Mouse (Mus musculus) forebrain, embryonic 15.5 days (tissue): ENCODE results near the gene Hoxa2. TPM values are rescaled to one million over a fixed set of nuclear protein-coding genes. Genes with fewer than 3 reads are reported as not detected.

Experiments
- ATAC-seq: fragments of 200-750 bp; cut with Nextera tagmentation; replicated peaks from 2 replicates; pipeline ENCODE4 v1.8.0; 2017; ENCODE audit warnings: mild to moderate bottlenecking, moderate TSS enrichment, moderate library complexity
- H3K27ac ChIP-seq: fragments of 300-500 bp; sonication (generic); replicated peaks from 2 replicates; pipeline ENCODE4 v1.5.1; 2015; ENCODE audit warnings: mild to moderate bottlenecking, inconsistent platforms
- H3K27me3 ChIP-seq: fragments of 300-500 bp; sonication (generic); 2 replicates; pipeline ENCODE4 v1.6.1; 2015; ENCODE audit warnings: inconsistent platforms
- H3K36me3 ChIP-seq: fragments of 300-500 bp; sonication (generic); 2 replicates; pipeline ENCODE4 v1.6.1; 2015; ENCODE audit warnings: mild to moderate bottlenecking, inconsistent platforms
- H3K4me1 ChIP-seq: fragments of 300-500 bp; sonication (generic); 2 replicates; pipeline ENCODE4 v1.6.1; 2015; ENCODE audit warnings: inconsistent platforms
- H3K4me2 ChIP-seq: fragments of 300-500 bp; sonication (generic); replicated peaks from 2 replicates; pipeline ENCODE4 v1.6.1; 2015; ENCODE audit warnings: mild to moderate bottlenecking, inconsistent platforms
- H3K4me3 ChIP-seq: fragments of 300-500 bp; sonication (generic); 2 replicates; pipeline ENCODE4 v1.5.1; 2015; ENCODE audit warnings: mild to moderate bottlenecking, inconsistent platforms
- H3K9ac ChIP-seq: fragments of 300-500 bp; sonication (generic); replicated peaks from 2 replicates; pipeline ENCODE4 v1.6.1; 2015; ENCODE audit warnings: mild to moderate bottlenecking, inconsistent platforms
- H3K9me3 ChIP-seq: fragments of 300-500 bp; sonication (generic); 2 replicates; pipeline ENCODE4 v1.6.1; 2016; ENCODE audit warnings: inconsistent platforms
- WGBS: fragments of 180-500 bp; shearing (Covaris S2); methylation state at CpG from one replicate; pipeline ENCODE4 v1.1.7; 2015; ENCODE audit warnings: mixed read lengths; 5-methylcytosine and 5-hydroxymethylcytosine counted together
- polyA plus RNA-seq: library from polyadenylated mRNA; unstranded; fragments of >200 nt; fragmentation: Nextera tagmentation; extraction: Ambion mirVana; gene quantifications from 2 replicates; pipeline ENCODE4 v1.2.1, GENCODE M21; 2015

Hoxa2 gene
- polyA plus RNA-seq, 1 experiment from 2014 or later = not detected

DNA sequence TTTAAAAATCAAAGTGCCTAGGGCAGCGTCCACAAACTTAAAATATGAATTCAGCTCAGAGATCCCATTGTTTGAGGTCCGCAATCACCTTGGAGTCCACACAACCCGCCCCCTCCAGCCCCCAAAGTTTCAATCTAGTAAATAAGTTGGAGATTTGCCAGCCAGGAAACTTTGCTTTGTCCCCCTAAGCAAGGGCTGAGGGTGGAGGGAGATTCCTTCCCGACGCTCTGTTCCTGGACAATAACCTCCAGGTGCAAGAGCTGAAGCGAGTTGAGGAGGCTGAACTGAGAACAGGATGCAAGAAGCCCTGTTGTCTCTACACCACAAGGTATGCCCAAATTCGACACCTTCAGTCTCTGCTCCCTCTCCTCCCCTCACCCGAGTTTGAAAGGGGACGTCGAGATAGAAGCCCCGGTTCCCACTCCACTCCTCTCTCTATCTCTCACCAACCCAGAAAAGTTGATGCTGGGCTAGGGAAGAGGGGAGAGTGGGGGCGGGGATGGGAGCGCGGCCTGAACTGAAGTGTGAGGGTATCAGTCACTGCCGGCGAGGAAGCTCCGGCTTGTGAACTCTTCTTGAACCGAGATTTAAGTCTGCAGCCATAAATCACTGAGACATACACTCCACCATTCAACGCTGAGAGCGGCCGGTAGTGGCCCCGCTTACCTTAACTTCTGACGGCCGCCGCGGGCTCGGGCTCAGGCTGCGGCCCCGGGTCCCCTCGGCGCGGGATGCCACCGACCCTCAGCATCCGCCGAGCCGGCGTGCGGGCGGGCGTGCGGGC, 10.5 kb upstream of the Hoxa2 start:
- Histone ChIP-seq H3K9ac (no peak overlapping the region), H3K36me3 (no peaks in the 10 kb centered on the region), H3K27me3 (peaks cover 98% of the 10 kb centered on the region), H3K27ac (no peak overlapping the region), H3K4me2 (no peak overlapping the region), H3K4me1 (peaks cover 6% of the 10 kb centered on the region; the same call in 1 of the 2 replicates), H3K4me3 (no peak overlapping the region), H3K9me3 (no peaks in the 10 kb centered on the region)
- under 1% methylated on average over 41 of the region's 41 CpGs for WGBS
- no peak for ATAC-seq

DNA sequence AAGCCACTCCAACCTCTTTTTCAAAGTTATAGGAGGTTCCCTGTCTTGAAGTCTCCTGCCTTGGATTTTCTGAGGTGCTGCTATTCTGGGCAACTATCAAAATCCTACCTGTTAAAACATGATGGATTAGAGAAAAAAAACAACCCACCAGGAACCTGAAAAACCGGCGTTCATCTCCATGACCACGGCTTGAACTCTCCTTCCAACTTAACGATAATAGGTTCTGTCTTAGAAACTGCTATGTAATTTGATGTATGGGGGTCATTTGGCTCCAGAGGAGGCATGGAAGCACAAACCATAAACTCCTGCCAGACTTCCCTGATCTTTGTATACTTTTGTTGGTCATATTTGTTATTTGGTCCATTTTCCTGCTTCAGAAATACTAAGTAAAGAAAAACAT, 9.0 kb upstream of the Hoxa2 start:
- Histone ChIP-seq H3K36me3 (no peaks in the 10 kb centered on the region), H3K9me3 (no peaks in the 10 kb centered on the region), H3K27ac (no peak overlapping the region), H3K9ac (no peak overlapping the region), H3K4me3 (no peak overlapping the region), H3K4me1 (peaks cover 6% of the 10 kb centered on the region; the same call in 1 of the 2 replicates), H3K4me2 (no peak overlapping the region), H3K27me3 (peaks cover 95% of the 10 kb centered on the region)
- WGBS = 5% methylated on average over 4 of the region's 4 CpGs
- no peak for ATAC-seq

DNA sequence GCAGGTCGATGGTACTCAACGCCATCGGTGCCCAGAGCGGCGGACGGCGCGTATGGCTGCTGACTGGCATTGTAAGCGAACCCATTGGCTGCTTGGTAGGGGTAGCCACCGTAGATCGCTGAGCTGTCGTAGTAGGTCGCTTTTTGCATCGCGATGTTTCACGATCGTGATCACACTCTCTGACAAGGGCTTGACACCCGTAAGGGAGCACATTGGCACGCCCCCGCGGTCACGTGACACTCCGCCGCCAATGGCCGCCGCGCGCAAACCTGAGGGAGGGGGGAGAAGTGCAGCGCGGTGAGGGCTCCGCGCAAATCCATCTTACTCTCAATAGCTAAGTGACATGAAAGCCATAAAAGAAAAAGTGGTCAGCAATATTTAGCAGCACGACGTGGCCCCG, 7.9 kb upstream of the Hoxa2 start:
- Histone ChIP-seq H3K36me3 (no peaks in the 10 kb centered on the region), H3K9ac (no peak overlapping the region), H3K4me2 (peak overlapping the region; percentile 8), H3K4me1 (peaks cover 6% of the 10 kb centered on the region; the same call in 1 of the 2 replicates), H3K9me3 (no peaks in the 10 kb centered on the region), H3K27me3 (peaks cover 95% of the 10 kb centered on the region), H3K27ac (no peak overlapping the region), H3K4me3 (no peak overlapping the region)
- ATAC-seq = no peak
- WGBS = 1% methylated on average over 35 of the region's 35 CpGs

DNA sequence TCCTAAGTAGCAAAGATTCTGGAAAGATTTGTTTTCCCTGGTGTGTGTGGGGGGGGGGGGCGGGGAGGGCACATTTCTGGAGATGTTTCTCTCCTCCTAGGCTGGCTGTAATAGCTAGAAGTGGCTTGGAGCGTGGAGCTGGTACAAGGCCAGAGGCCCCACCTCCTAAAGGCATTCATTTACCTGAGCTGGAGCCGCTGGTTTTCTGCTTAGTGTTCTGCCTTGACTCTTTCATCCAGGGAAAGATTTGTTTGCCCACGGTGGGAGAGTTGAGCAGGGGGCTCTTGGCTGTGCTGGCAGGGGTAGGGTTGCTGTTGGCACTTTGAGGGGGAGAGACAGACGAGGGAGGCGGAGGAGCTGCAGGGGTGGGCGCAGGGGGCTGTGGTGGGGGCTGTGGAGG, 7.3 kb upstream of the Hoxa2 start:
- WGBS = 3% methylated on average over 7 of the region's 7 CpGs
- no peak for ATAC-seq
- Histone ChIP-seq H3K4me3 (no peak overlapping the region), H3K4me1 (peaks cover 6% of the 10 kb centered on the region; the same call in 1 of the 2 replicates), H3K9me3 (no peaks in the 10 kb centered on the region), H3K4me2 (no peak overlapping the region), H3K36me3 (no peaks in the 10 kb centered on the region), H3K27me3 (peaks cover 95% of the 10 kb centered on the region), H3K9ac (no peak overlapping the region), H3K27ac (no peak overlapping the region)

DNA sequence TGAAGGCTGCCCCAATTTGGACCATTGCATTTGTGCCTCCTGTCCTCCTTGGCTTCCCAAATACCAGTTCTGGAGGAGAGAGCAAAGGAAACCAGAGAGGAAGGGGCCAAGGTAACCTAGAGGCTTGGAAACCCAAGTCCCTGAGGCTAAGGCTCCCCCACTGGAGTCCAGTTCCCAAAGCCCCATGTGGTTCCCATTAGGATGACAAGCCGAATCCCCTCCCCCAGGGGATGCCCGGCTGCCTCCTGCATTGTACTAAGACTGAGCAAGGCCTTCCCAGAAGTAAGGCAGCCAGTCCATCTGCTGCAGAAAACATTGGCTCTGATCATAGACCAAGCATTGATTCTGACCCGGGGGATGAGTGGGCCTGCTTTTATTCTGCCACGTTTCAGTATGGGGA, 6.7 kb upstream of the Hoxa2 start:
- no peak overlapping the region for H3K27ac ChIP-seq
- H3K4me1 ChIP-seq = peaks cover 6% of the 10 kb centered on the region; the same call in 1 of the 2 replicates
- H3K9ac ChIP-seq = no peak overlapping the region
- peaks cover 95% of the 10 kb centered on the region for H3K27me3 ChIP-seq
- no peak for ATAC-seq
- 1% methylated on average over 4 of the region's 4 CpGs for WGBS
- no peak overlapping the region for H3K4me3 ChIP-seq
- no peak overlapping the region for H3K4me2 ChIP-seq
- no peaks in the 10 kb centered on the region for H3K36me3 ChIP-seq
- H3K9me3 ChIP-seq = no peaks in the 10 kb centered on the region

DNA sequence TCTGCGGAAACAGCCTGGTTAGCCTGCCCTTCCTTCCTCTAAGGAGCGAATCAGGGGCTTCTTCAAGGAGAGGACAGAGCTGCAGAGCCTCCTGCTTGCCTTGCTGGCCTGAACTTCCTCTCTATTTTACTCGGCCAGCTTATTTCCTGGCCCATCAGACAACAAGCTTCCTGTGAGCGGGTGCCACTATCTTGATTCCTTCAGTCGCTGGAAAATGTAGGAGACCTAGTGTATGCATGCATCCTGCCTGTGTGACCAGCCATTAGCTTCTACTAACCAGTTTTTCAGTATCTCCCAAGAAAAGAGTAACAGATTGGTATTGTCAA, 6.2 kb upstream of the Hoxa2 start:
- ATAC-seq = no peak
- Histone ChIP-seq H3K36me3 (no peaks in the 10 kb centered on the region), H3K27me3 (peaks cover 95% of the 10 kb centered on the region), H3K4me3 (no peak overlapping the region), H3K27ac (no peak overlapping the region), H3K9me3 (no peaks in the 10 kb centered on the region), H3K4me1 (peaks cover 6% of the 10 kb centered on the region; the same call in 1 of the 2 replicates), H3K4me2 (no peak overlapping the region), H3K9ac (no peak overlapping the region)
- WGBS = 3% methylated on average over 5 of the region's 5 CpGs

DNA sequence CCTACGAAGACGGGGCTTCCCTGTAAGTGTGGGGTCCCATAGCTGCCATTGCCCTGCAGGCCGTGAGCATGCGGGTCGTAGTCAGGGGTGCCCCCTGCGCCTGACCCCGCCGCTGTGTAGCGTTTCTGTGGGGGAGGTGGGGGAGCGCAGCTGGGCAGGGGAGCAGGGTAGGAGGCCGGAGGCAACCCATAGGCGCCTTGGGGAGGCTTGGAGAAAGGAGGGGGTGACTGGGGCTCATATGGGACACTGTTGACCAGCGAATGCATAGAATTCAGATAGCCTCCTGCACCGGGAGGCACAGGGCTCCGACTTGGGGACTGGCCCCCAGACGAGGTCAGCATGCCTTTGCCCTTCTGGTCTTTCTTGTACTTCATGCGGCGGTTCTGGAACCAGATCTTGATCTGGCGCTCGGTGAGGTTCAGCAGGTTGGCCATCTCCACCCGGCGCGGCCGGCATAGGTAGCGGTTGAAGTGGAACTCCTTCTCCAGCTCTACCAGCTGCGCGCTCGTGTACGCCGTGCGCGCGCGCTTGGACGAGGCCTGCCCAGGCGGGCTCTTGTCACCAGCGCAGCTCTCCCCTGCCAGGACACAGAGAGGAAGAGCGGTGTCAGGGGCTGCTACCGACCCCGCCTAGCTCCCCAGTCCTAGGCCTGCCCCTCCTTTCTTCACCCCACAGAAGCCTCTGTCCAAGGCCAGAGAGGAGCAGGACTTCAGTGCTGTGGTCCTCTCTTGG, 5.7 kb upstream of the Hoxa2 start:
- Histone ChIP-seq H3K9me3 (no peaks in the 10 kb centered on the region), H3K36me3 (no peaks in the 10 kb centered on the region), H3K4me3 (no peak overlapping the region), H3K27me3 (peaks cover 96% of the 10 kb centered on the region), H3K27ac (no peak overlapping the region), H3K9ac (no peak overlapping the region), H3K4me1 (peaks cover 6% of the 10 kb centered on the region; the same call in 1 of the 2 replicates), H3K4me2 (no peak overlapping the region)
- ATAC-seq = no peak
- under 1% methylated on average over 39 of the region's 40 CpGs for WGBS

DNA sequence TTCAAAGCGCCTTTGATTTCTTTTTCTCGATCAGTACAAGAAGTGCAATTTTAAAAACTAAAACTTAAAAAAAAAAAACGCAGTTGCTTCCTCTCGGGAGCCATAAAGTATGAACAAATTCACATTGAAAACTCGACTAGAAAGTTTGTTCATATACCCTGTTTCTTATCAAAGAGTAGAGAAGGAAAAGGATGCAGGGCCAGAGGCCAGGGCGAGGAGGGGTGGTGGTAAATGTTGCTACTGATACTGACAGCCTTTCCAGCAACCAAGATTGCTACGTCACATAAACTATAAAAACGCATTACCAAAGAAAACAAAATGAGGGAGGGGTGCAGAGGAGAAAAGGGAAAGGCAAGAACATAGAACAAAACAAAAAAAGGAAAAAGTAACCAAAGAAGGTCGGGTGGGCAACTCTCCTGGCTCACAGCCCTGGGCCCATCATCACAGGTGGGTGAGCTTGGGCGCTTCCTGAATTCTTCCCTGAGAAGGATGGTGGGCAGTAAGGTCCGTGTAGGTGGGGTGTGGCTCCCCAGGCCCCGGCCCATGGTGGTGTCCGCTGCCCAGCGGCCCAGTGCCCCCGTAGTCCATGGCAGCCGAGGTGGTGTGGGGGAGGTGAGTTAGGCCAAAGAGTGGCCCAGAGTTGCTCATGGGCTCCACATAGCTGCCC, 5.0 kb upstream of the Hoxa2 start:
- Histone ChIP-seq H3K27ac (no peak overlapping the region), H3K27me3 (peaks cover 96% of the 10 kb centered on the region), H3K9ac (no peak overlapping the region), H3K4me2 (no peak overlapping the region), H3K36me3 (no peaks in the 10 kb centered on the region), H3K9me3 (no peaks in the 10 kb centered on the region), H3K4me3 (no peak overlapping the region), H3K4me1 (peaks cover 6% of the 10 kb centered on the region; the same call in 1 of the 2 replicates)
- 2% methylated on average over 16 of the region's 16 CpGs for WGBS
- ATAC-seq = no peak

DNA sequence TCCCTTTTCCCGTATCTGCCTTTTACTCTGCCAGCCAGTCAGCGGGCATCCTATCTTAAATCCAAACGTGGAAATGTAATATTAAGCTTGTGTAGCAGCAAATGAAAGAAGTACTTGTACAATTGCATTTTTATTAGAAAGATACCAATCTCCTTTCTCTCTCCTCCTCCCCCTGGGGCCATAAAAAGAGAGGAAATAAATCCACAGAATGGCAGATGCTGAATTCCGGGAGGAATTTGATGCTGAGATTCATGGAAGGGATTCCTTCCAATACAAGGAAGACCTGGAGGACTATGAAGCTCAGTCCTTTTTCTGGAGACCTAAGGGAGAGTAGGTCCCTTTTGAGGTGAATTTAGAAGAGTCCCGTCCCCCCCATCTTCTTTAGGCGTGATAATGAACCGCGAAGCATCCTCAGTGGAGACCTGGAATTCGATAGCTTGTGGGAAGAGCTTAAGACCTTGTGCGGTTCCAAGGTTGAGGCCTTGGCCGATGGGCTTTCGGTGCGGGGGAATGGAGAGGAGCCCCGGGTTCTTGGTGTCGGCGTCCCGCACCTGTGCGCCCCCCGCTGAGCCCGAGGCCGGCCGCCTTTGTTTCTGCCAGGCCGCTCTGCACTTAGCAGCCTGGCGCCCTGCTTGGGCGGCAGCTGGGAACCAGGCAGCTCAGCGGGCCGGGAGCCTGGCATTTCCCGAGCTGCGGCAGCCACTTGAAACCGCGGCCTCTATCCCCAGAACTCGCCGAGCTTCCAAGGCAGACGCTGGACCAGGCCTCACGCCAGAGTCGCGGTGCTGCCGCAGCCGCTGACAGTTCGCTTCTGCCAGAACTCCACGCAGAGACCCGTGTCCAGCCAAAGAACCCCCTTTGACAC, 3.8 kb upstream of the Hoxa2 start:
- no peak for ATAC-seq
- H3K27ac ChIP-seq = no peak overlapping the region
- no peak overlapping the region for H3K9ac ChIP-seq
- H3K4me1 ChIP-seq = peaks cover 6% of the 10 kb centered on the region; the same call in 1 of the 2 replicates
- 1% methylated on average over 42 of the region's 42 CpGs for whole genome bisulfite sequencing
- H3K9me3 ChIP-seq = no peaks in the 10 kb centered on the region
- H3K27me3 ChIP-seq = peaks cover 96% of the 10 kb centered on the region
- no peak overlapping the region for H3K4me3 ChIP-seq
- no peak overlapping the region for H3K4me2 ChIP-seq
- H3K36me3 ChIP-seq = no peaks in the 10 kb centered on the region

DNA sequence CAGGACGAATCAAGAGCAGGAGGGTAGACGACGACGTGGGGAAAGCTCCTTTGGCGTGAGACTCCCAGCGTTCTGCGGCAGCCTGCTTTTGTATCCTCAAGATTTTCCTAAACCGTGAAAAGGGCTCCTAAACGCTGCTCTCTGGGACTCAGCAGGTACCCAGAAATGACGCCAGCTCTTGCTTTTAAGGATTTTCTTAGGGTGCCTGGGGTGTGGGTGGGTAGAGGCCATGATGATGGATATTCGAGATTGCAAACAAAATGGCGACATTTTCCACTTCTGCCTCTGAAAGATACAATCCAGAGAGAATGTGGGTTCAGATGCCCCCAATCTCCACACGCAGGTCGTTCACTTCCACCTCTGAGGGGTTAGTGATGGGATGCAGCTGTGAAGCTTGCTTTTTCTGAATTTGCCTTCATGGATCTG, 3.1 kb upstream of the Hoxa2 start:
- ATAC-seq = no peak
- Histone ChIP-seq H3K27ac (no peak overlapping the region), H3K36me3 (no peaks in the 10 kb centered on the region), H3K4me3 (no peak overlapping the region), H3K4me2 (no peak overlapping the region), H3K9ac (no peak overlapping the region), H3K4me1 (peaks cover 5% of the 10 kb centered on the region; the same call in 1 of the 2 replicates), H3K9me3 (no peaks in the 10 kb centered on the region), H3K27me3 (peaks cover 96% of the 10 kb centered on the region)
- WGBS = 2% methylated on average over 14 of the region's 14 CpGs

DNA sequence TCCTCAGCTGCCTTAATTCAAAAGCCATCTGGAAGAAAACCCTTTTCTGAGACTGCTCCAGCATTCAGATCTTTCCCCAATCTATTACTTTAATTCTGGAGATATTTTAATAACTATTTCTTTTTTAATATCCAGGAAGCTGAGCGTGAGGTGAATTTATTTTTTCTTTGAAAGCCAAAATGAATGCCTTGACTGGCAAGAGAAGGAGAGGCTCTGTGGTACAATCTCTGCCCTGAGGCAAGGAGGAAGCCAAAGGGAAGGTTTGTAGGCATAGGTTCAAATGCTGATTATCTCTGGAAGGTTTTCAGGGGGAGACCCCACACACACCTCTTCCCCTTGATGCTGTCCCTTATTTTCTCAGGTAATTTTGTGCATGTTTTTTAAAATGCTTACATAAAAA, 2.5 kb upstream of the Hoxa2 start:
- peaks cover 95% of the 10 kb centered on the region for H3K27me3 ChIP-seq
- H3K4me3 ChIP-seq = no peak overlapping the region
- H3K9ac ChIP-seq = no peak overlapping the region
- no peaks in the 10 kb centered on the region for H3K9me3 ChIP-seq
- no peaks in the 10 kb centered on the region for H3K36me3 ChIP-seq
- H3K4me2 ChIP-seq = no peak overlapping the region
- H3K27ac ChIP-seq = no peak overlapping the region
- H3K4me1 ChIP-seq = no peaks in the 10 kb centered on the region
- no peak for ATAC-seq
- WGBS = 11% methylated on average over 1 of the region's 1 CpGs
